Mouse (Mus musculus) c-Kit-negative CD71-positive TER-119-positive erythroid progenitor cells, embryonic 14.5 days (primary cell): ENCODE results near the gene Pnkd.
"Not testable (repeated sequence)": the region's sequence is repeated elsewhere in the genome, so short reads cannot be mapped to it uniquely, and the experiment has no call there.

ENCODE experiments used
- DNase-seq: peaks from one replicate; pipeline ENCODE4 v3.0.0-alpha.2; 2013; ENCODE audit warnings: low read depth, low spot score

Gene Pnkd

DNA sequence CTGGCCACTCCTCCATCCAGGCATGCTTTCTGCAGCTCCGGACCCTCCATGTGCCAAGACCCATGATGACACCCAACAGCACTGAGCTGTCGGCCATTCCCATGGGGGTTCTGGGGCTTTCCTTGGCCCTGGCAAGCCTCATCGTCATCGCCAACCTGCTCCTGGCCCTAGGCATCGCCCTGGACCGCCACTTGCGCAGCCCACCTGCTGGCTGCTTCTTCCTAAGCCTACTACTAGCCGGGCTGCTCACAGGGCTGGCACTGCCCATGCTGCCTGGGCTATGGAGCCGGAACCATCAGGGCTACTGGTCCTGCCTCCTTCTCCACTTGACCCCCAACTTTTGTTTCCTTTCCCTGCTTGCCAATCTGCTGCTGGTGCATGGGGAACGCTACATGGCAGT is 6.2 kb upstream of the Pnkd start, which contains the start of gene Gpbar1:
Gpbar1 (plus strand) TSS at position 13 of the 400 bp plus-strand sequence.
- no peak for DNase-seq

GRCm38 (mm10) chr1:74278988-74279387 is 5.7 kb upstream of the Pnkd start:
- DNase-seq = no peak

GRCm38 (mm10) chr1:74280591-74281325 is 4.0 kb upstream of the Pnkd start:
- no peak for DNase-seq

GRCm38 (mm10) chr1:74281372-74281771 is 3.4 kb upstream of the Pnkd start:
- DNase-seq = no peak

DNA sequence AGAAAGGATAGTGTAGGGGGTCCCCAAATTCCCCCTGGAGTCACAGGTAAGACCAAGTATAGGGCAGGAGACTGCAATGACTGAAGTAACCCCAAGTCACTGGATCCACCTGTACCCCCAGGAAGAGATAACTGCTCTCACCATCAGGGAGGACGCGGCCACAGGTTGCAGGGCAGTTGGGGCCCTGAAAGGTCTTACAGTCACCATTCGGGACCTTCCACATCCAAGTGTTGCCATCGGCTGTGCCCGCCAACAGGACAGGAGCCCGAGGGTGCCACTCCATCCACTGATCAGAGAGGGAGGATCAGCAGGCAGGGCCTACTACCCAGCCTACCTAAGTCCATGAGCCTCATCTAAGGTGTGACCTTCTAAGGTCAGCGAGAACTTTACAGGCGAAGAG is 2.8 kb upstream of the Pnkd start:
- DNase-seq = no peak

DNA sequence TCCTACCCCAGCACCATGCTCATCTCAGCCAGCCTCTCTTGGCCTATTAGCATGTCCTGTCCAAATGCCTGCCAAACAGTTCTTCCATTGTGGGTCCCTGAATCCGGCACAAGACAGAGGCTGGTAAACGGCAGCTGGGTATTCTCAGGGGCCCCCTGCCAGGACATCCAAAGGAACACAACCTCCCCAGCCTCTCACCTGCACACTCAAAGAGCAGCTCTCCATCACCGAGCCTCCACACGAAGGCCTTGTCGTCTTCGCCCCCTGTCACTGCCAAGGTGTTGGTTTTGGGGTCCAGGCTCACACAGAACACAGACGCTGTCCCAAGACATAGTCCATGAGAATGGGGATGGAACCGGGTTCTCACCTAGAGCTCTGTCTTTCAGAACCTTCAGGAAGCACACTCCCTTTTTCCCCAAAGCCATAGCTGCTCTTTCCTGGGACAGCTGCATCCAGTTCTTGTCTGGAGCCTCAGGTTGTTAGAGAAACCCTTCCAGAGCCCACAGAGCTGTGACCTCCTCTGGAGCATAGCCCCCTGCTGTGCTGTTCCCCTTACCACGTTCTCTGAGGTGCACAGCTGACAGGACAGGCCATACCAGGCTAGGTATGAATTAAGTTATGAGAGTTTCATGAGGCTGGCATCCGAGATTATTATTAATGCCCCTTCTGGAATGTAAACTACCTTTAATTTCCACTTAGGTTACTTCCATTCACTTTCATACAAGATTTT is 1.7 kb upstream of the Pnkd start:
- DNase-seq = no peak

GRCm38 (mm10) chr1:74283686-74284463 is 855 bp upstream of the Pnkd start:
- no peak for DNase-seq

DNA sequence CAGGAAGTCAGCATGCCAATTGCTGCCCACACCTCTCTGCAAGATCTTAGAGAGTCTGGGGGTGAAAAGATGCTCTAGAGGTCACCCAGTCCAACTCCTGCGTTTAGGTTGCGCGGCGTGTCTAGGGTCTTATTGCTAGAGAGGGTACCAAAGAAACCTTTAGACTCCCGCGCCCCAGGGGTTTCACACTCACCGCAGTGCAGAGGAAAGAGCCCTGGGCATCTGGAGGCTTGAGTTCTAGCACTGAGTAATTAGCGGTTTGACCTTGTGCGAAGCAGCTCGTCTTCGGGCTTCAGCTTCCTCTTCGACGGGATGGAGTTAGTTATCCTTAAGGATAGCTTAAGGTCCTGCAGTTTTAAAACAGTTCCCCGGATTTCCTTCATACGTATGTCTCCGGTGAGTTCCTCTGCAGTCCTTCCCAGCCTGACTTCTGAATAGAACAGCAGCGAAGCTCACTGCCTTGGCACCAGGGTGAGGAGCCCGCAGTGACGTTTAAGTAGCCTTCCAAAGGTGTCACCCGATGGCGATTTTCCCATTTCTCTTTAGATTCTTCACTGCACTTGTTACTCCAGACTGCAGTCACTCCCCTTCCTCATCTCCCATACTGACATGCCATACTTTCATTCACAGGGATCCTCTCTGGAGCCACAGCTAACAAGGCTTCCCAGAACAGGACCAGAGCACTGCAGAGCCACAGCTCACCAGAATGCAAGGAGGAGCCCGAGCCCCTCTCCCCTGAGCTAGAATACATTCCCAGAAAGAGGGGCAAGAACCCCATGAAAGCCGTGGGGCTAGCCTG is 681 bp downstream of the Pnkd start:
- no peak for DNase-seq

- not testable (repeated sequence) for DNase-seq
Measured at GRCm38 (mm10) chr1:74286869-74287607, 2.3 kb downstream of the Pnkd start.

DNA sequence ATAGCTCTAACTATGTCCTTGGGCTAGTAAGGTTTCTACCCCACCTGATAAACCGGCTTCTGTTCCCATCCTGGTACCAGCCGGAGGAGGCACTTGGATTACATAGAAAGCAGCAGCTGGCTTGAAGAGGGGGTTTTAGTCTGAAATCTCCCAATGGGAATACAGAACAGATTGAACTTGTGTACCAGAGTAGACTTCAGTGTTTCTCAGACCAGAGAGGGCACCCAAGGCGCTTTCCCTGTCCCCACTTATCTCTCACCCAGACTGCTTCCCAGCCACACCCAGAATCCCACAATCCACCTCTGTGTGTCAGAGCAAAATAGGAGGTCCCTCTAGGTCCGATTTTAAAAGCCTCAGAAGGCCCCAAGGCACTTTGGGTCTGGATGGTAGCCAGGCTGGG is 3.6 kb downstream of the Pnkd start:
- DNase-seq = no peak

DNA sequence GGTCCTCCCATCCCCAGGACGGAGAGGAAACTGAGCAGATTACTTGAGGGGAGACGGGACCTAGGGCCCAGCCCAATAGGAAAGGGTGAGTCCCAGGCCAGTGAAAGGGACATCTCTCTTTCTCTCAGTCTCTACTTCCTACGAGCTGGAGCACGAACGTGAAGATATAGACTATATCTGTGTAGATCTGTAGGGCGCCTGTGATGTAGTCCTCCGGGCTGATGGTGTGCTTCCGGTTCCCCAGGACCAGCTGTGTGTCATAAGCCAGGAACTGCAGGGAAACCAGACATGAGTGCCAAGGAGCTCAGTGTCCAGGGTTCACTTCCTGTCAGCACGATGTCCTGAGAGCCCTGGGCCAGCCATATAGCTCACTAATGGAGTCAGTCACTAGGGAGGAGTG is 4.5 kb downstream of the Pnkd start:
- no peak for DNase-seq

DNA sequence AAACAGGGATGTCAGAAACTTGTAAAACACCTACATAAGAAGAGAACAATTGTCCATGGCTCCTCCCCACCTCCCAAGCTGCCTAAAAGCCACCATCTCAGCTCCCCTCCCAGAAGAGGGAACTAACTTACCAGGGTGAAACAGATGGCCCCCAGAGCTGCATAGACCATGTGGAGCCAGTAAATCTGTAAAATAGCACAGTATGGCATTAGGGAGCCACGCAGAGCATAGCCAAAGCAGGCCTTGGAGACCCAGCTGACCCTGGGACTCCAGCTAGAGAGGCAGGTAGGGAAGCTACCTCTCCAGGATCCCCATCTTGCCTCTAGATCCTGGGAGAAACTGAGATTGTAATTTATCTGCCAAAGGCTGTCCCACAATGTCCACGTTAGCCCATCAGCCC is 5.0 kb downstream of the Pnkd start:
- DNase-seq = no peak

DNA sequence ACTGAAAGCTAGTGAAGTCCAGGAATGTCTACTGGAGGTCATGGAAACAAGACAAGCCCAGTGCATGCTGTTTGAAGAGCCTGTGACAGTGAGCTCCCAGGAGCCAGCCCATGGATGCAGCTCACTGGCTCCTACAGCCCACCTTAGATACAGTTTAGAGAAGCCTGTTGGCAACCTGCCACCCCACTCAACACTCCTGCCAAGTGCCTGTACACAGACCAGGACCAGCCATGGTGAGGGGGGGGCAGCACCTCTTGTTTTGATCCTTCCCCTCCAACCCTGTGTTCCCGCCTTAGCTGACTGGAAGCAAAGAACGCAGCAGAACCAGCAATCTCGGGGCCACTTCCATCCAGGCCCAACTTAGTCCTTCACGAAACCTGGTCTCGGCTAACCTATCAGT is 5.4 kb downstream of the Pnkd start:
- no peak for DNase-seq

DNA sequence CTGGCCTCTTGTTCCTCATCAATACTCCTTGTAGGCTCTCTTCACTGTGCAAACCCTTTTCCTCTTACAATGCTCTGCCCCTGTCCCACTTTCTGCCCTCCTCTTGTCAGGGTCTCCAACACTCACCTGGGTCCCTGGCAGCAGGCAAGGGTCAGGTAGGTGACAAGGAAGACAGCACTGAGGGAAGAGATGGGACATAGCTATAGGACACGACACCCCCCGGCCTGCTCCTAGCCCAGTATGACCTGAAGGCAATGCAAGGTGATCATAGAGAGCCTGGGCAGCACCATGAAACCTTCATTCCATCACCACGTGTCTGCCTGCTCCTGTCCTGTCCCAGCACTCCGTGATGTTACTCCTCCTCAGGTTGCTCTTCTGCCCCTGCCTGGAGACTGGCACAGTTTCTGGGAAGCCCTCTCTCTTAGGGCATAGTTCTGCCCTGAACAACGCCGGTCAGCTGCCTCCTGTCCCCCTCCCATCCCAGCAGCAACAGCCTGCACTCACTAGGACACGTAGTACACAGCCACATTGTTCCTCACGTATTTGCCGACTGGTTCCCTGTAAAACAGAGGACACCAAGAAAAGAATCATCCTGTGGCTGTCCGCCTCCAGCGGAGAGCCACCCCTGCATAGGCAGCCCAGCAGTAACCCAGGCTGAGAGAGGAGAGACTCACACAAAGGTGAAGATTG is 7.7 kb downstream of the Pnkd start:
- DNase-seq = no peak

GRCm38 (mm10) chr1:74293306-74293960 is 8.7 kb downstream of the Pnkd start:
- no peak for DNase-seq

DNA sequence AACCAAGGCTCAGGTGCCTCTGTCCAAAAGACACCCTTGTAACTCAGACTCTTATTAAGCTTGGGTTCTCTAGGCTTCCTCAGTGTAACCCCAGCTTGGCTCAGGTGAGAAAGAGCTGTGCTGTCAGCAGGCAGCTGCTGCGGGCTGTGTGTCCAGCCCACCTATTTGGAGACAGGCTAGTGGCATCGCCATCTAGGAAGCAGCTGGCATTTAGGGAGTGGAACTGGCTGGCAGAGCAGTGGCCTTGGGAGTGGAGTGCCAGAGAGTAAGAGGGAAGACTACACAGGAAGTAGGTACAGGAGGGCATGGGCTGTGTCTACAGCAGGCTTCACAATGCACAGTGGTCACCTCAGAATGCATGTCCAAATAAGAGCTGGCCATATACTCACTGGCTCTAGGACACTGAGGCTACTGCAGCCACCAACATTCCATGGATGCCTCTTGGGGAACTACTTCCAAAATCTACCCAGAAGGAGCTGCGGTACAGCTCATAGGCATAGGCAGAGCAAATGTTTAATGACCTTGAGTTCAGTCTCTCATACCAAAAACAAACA is 9.4 kb downstream of the Pnkd start:
- no peak for DNase-seq

GRCm38 (mm10) chr1:74294733-74295455 is 10.2 kb downstream of the Pnkd start:
- no peak for DNase-seq

GRCm38 (mm10) chr1:74295456-74296171 is 10.9 kb downstream of the Pnkd start:
- peak; percentile 54 for DNase-seq
